Mouse (Mus musculus): ENCODE data around the gene Cluh. TPM values are rescaled to one million over a fixed set of nuclear protein-coding genes. Genes with fewer than 3 reads are reported as not detected.

Cluh gene
- 10 to 100 TPM in 1 of 2 experiments, 1 to 10 TPM in 1; 7.8 to 12.2 TPM for polyA plus RNA-seq (2017; shearing (Covaris generic))

GRCm38 (mm10) chr11:74649095-74649646 is at the start of gene Cluh:
Cluh (plus strand) TSS chr11:74649495.
- ATAC-seq = peak; percentile 97

GRCm38 (mm10) chr11:74602286-74602685 is 47.0 kb upstream of the Cluh start:
- ATAC-seq = no peak

GRCm38 (mm10) chr11:74610068-74610467 is 39.2 kb upstream of the Cluh start:
- ATAC-seq = no peak

GRCm38 (mm10) chr11:74610545-74611176 is 38.6 kb upstream of the Cluh start, which contains the start of gene Rap1gap2:
Rap1gap2 (minus strand) TSS chr11:74610915.
- ATAC-seq = no peak

GRCm38 (mm10) chr11:74611437-74611836 is 37.9 kb upstream of the Cluh start:
- ATAC-seq = no peak

- no peak for ATAC-seq
Measured at GRCm38 (mm10) chr11:74613428-74613827, 35.9 kb upstream of the Cluh start.

- no peak for ATAC-seq
Measured at GRCm38 (mm10) chr11:74615571-74615970, 33.7 kb upstream of the Cluh start.

- ATAC-seq = no peak
Measured at GRCm38 (mm10) chr11:74619201-74619955, 29.9 kb upstream of the Cluh start, which contains the start of gene Ccdc92b. Ccdc92b (plus strand) TSS chr11:74619605.

GRCm38 (mm10) chr11:74619956-74620300 is 29.4 kb upstream of the Cluh start:
- no peak for ATAC-seq

GRCm38 (mm10) chr11:74621974-74622669 is 27.2 kb upstream of the Cluh start:
- no peak for ATAC-seq

- no peak for ATAC-seq
Measured at GRCm38 (mm10) chr11:74623693-74624092, 25.6 kb upstream of the Cluh start.

GRCm38 (mm10) chr11:74625333-74625732 is 24.0 kb upstream of the Cluh start:
- no peak for ATAC-seq

GRCm38 (mm10) chr11:74627481-74627880 is 21.8 kb upstream of the Cluh start:
- ATAC-seq = no peak

GRCm38 (mm10) chr11:74631880-74632789 is 17.2 kb upstream of the Cluh start:
- ATAC-seq = no peak

- ATAC-seq = peak; percentile 53
Measured at GRCm38 (mm10) chr11:74634490-74635275, 14.6 kb upstream of the Cluh start.

GRCm38 (mm10) chr11:74637486-74637885 is 11.8 kb upstream of the Cluh start:
- ATAC-seq = no peak

- peak; percentile 14 for ATAC-seq
Measured at GRCm38 (mm10) chr11:74637971-74638790, 11.1 kb upstream of the Cluh start.

- no peak for ATAC-seq
Measured at GRCm38 (mm10) chr11:74638791-74639411, 10.4 kb upstream of the Cluh start.

- ATAC-seq = no peak
Measured at GRCm38 (mm10) chr11:74639628-74640027, 9.7 kb upstream of the Cluh start.

- no peak for ATAC-seq
Measured at GRCm38 (mm10) chr11:74647966-74648365, 1.3 kb upstream of the Cluh start.

Measured in CD4-positive, CD25-positive, alpha-beta regulatory T cell, adult 4 months (primary cell).